Mouse (Mus musculus): ENCODE data around the gene Dnm3. TPM values are rescaled to one million over a fixed set of nuclear protein-coding genes. Genes with fewer than 3 reads are reported as not detected.
"Not testable (repeated sequence)": the region's sequence is repeated elsewhere in the genome, so short reads cannot be mapped to it uniquely, and the experiment has no call there.

Gene Dnm3
- polyA plus RNA-seq, 1 experiment from 2014 or later: 5.2 TPM

GRCm38 (mm10) chr1:162410207-162410965 is 67.4 kb downstream of the Dnm3 start:
- H3K36me3 ChIP-seq (ENCODE audit: control insufficient read depth, insufficient read depth, low read length): no peaks in the 10 kb centered on the region
- no peak overlapping the region for H3K4me2 ChIP-seq (ENCODE audit: low read depth, low read length)
- no peak overlapping the region for H3K9ac ChIP-seq (ENCODE audit: low read depth, low read length)
- no peaks in the 10 kb centered on the region for H3K4me1 ChIP-seq (ENCODE audit: control insufficient read depth, insufficient read depth, low read length)
- no peak overlapping the region for H3K27ac ChIP-seq (ENCODE audit: low read length)
- H3K9me3 ChIP-seq (ENCODE audit: control insufficient read depth, low read length): no peaks in the 10 kb centered on the region
- 77% methylated on average over 14 of the region's 14 CpGs for WGBS
- H3K27me3 ChIP-seq (replicated peaks; ENCODE audit: control insufficient read depth, insufficient read depth, low read length): no peaks in the 10 kb centered on the region
- ATAC-seq: no peak
- no peak overlapping the region for H3K4me3 ChIP-seq (ENCODE audit: low read length)

GRCm38 (mm10) chr1:162394549-162394948 is 83.3 kb downstream of the Dnm3 start:
- no peaks in the 10 kb centered on the region for H3K4me1 ChIP-seq (ENCODE audit: control insufficient read depth, insufficient read depth, low read length)
- no peak overlapping the region for H3K9ac ChIP-seq (ENCODE audit: low read depth, low read length)
- H3K36me3 ChIP-seq (ENCODE audit: control insufficient read depth, insufficient read depth, low read length): no peaks in the 10 kb centered on the region
- H3K4me2 ChIP-seq (ENCODE audit: low read depth, low read length): no peak overlapping the region
- H3K4me3 ChIP-seq (ENCODE audit: low read length): no peak overlapping the region
- WGBS: 60% methylated on average over 4 of the region's 4 CpGs
- H3K9me3 ChIP-seq (ENCODE audit: control insufficient read depth, low read length): no peaks in the 10 kb centered on the region
- no peak for ATAC-seq
- no peak overlapping the region for H3K27ac ChIP-seq (ENCODE audit: low read length)
- H3K27me3 ChIP-seq (replicated peaks; ENCODE audit: control insufficient read depth, insufficient read depth, low read length): no peaks in the 10 kb centered on the region

- Histone ChIP-seq H3K27me3 (replicated peaks; ENCODE audit: control insufficient read depth, insufficient read depth, low read length) (no peaks in the 10 kb centered on the region), H3K9ac (ENCODE audit: low read depth, low read length) (no peak overlapping the region), H3K36me3 (ENCODE audit: control insufficient read depth, insufficient read depth, low read length) (no peaks in the 10 kb centered on the region), H3K9me3 (ENCODE audit: control insufficient read depth, low read length) (no peaks in the 10 kb centered on the region), H3K4me1 (ENCODE audit: control insufficient read depth, insufficient read depth, low read length) (no peaks in the 10 kb centered on the region), H3K4me3 (ENCODE audit: low read length) (no peak overlapping the region), H3K4me2 (ENCODE audit: low read depth, low read length) (no peak overlapping the region), H3K27ac (ENCODE audit: low read length) (no peak overlapping the region)
- WGBS: 68% methylated on average over 5 of the region's 5 CpGs
- ATAC-seq: peak; percentile 94
Measured at GRCm38 (mm10) chr1:162388442-162389165, 89.2 kb downstream of the Dnm3 start.

- not testable (repeated sequence) for H3K27ac ChIP-seq (ENCODE audit: low read length); H3K4me1 ChIP-seq (ENCODE audit: control insufficient read depth, insufficient read depth, low read length); H3K9me3 ChIP-seq (ENCODE audit: control insufficient read depth, low read length); H3K36me3 ChIP-seq (ENCODE audit: control insufficient read depth, insufficient read depth, low read length); H3K4me2 ChIP-seq (ENCODE audit: low read depth, low read length); H3K9ac ChIP-seq (ENCODE audit: low read depth, low read length); H3K27me3 ChIP-seq (replicated peaks; ENCODE audit: control insufficient read depth, insufficient read depth, low read length); H3K4me3 ChIP-seq (ENCODE audit: low read length); ATAC-seq
- 87% methylated on average over 1 of the region's 1 CpGs for WGBS
Measured at GRCm38 (mm10) chr1:162373068-162373467, 104.8 kb downstream of the Dnm3 start.

- Histone ChIP-seq H3K9me3 (ENCODE audit: control insufficient read depth, low read length) (no peaks in the 10 kb centered on the region), H3K9ac (ENCODE audit: low read depth, low read length) (no peak overlapping the region), H3K4me1 (ENCODE audit: control insufficient read depth, insufficient read depth, low read length) (no peaks in the 10 kb centered on the region), H3K36me3 (ENCODE audit: control insufficient read depth, insufficient read depth, low read length) (no peaks in the 10 kb centered on the region), H3K4me3 (ENCODE audit: low read length) (no peak overlapping the region), H3K4me2 (ENCODE audit: low read depth, low read length) (no peak overlapping the region), H3K27me3 (replicated peaks; ENCODE audit: control insufficient read depth, insufficient read depth, low read length) (no peaks in the 10 kb centered on the region), H3K27ac (ENCODE audit: low read length) (no peak overlapping the region)
- ATAC-seq: no peak
- 53% methylated on average over 4 of the region's 4 CpGs for WGBS
Measured at GRCm38 (mm10) chr1:162369726-162370125, 108.1 kb downstream of the Dnm3 start.

GRCm38 (mm10) chr1:162361978-162362377 is 115.9 kb downstream of the Dnm3 start:
- Histone ChIP-seq H3K9me3 (ENCODE audit: control insufficient read depth, low read length) (no peaks in the 10 kb centered on the region), H3K27ac (ENCODE audit: low read length) (no peak overlapping the region), H3K4me3 (ENCODE audit: low read length) (no peak overlapping the region), H3K4me1 (ENCODE audit: control insufficient read depth, insufficient read depth, low read length) (no peaks in the 10 kb centered on the region; the same call in 1 of the 2 replicates), H3K36me3 (ENCODE audit: control insufficient read depth, insufficient read depth, low read length) (no peaks in the 10 kb centered on the region), H3K27me3 (replicated peaks; ENCODE audit: control insufficient read depth, insufficient read depth, low read length) (no peaks in the 10 kb centered on the region), H3K9ac (ENCODE audit: low read depth, low read length) (no peak overlapping the region), H3K4me2 (ENCODE audit: low read depth, low read length) (no peak overlapping the region)
- no peak for ATAC-seq
- WGBS: 46% methylated on average over 5 of the region's 5 CpGs

GRCm38 (mm10) chr1:162359270-162359669 is 118.6 kb downstream of the Dnm3 start:
- Histone ChIP-seq H3K9ac (ENCODE audit: low read depth, low read length) (no peak overlapping the region), H3K4me1 (ENCODE audit: control insufficient read depth, insufficient read depth, low read length) (no peaks in the 10 kb centered on the region; the same call in 1 of the 2 replicates), H3K4me3 (ENCODE audit: low read length) (no peak overlapping the region), H3K27me3 (replicated peaks; ENCODE audit: control insufficient read depth, insufficient read depth, low read length) (no peaks in the 10 kb centered on the region), H3K36me3 (ENCODE audit: control insufficient read depth, insufficient read depth, low read length) (no peaks in the 10 kb centered on the region), H3K9me3 (ENCODE audit: control insufficient read depth, low read length) (no peaks in the 10 kb centered on the region), H3K4me2 (ENCODE audit: low read depth, low read length) (no peak overlapping the region), H3K27ac (ENCODE audit: low read length) (no peak overlapping the region)
- ATAC-seq: peak; percentile 58
- 63% methylated on average over 8 of the region's 8 CpGs for WGBS

- whole genome bisulfite sequencing: 31% methylated on average over 8 of the region's 8 CpGs
- Histone ChIP-seq H3K27ac (ENCODE audit: low read length) (no peak overlapping the region), H3K4me1 (ENCODE audit: control insufficient read depth, insufficient read depth, low read length) (no peaks in the 10 kb centered on the region; the same call in 1 of the 2 replicates), H3K4me2 (ENCODE audit: low read depth, low read length) (no peak overlapping the region), H3K9me3 (ENCODE audit: control insufficient read depth, low read length) (no peaks in the 10 kb centered on the region), H3K27me3 (replicated peaks; ENCODE audit: control insufficient read depth, insufficient read depth, low read length) (no peaks in the 10 kb centered on the region), H3K36me3 (ENCODE audit: control insufficient read depth, insufficient read depth, low read length) (no peaks in the 10 kb centered on the region), H3K4me3 (ENCODE audit: low read length) (no peak overlapping the region), H3K9ac (ENCODE audit: low read depth, low read length) (no peak overlapping the region)
- no peak for ATAC-seq
Measured at GRCm38 (mm10) chr1:162358036-162358435, 119.8 kb downstream of the Dnm3 start.

GRCm38 (mm10) chr1:162356481-162356880 is 121.4 kb downstream of the Dnm3 start:
- H3K9me3 ChIP-seq (ENCODE audit: control insufficient read depth, low read length): no peaks in the 10 kb centered on the region
- no peaks in the 10 kb centered on the region for H3K4me1 ChIP-seq (ENCODE audit: control insufficient read depth, insufficient read depth, low read length)
- 66% methylated on average over 5 of the region's 5 CpGs for WGBS
- no peak overlapping the region for H3K27ac ChIP-seq (ENCODE audit: low read length)
- no peak overlapping the region for H3K9ac ChIP-seq (ENCODE audit: low read depth, low read length)
- no peak for ATAC-seq
- H3K4me3 ChIP-seq (ENCODE audit: low read length): no peak overlapping the region
- H3K4me2 ChIP-seq (ENCODE audit: low read depth, low read length): no peak overlapping the region
- H3K27me3 ChIP-seq (replicated peaks; ENCODE audit: control insufficient read depth, insufficient read depth, low read length): no peaks in the 10 kb centered on the region
- no peaks in the 10 kb centered on the region for H3K36me3 ChIP-seq (ENCODE audit: control insufficient read depth, insufficient read depth, low read length)

All from intestine, embryonic 16.5 days (tissue).